Mouse (Mus musculus): ENCODE results near the gene Pde7b. TPM values are rescaled to one million over a fixed set of nuclear protein-coding genes. Genes with fewer than 3 reads are reported as not detected.

Pde7b gene
- polyA plus RNA-seq, 1 experiment from 2014 or later: 1.5 TPM

DNA sequence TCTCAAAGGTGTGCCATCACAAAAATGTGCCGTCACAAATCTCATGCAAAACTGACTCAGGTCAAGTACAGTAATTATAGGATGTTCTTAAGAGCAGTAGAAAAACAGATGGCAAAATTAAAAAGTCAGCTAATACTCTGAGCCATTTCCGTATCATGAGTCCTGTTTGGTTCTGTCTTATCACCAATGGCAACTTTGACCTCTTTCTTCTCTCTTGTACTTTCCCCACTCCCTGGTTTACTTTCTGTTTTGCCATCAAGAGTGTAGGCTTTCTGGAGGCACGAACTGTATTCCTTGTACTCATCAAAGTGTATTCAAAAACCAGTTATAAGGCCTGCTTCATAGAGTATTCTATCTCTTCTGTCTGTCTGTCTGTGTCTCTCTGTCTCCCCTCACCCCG is 211.0 kb downstream of the Pde7b start:
- ATAC-seq: no peak
- no peak overlapping the region for H3K9ac ChIP-seq (ENCODE audit: low read depth, low read length)
- no peak overlapping the region for H3K4me3 ChIP-seq (ENCODE audit: low read depth, low read length)
- no peak overlapping the region for H3K4me2 ChIP-seq (replicated peaks; ENCODE audit: low read depth)
- no peaks in the 10 kb centered on the region for H3K9me3 ChIP-seq (ENCODE audit: control insufficient read depth)
- no peaks in the 10 kb centered on the region for H3K36me3 ChIP-seq (ENCODE audit: control insufficient read depth, insufficient read depth)
- H3K4me1 ChIP-seq (replicated peaks; ENCODE audit: control insufficient read depth, insufficient read depth, low read length): no peaks in the 10 kb centered on the region
- WGBS: 67% methylated on average over 4 of the region's 4 CpGs
- no peaks in the 10 kb centered on the region for H3K27me3 ChIP-seq (replicated peaks; ENCODE audit: control insufficient read depth, insufficient read depth, low read length)
- no peak overlapping the region for H3K27ac ChIP-seq (ENCODE audit: low read depth, low read length)
- no peak for TF ChIP-seq CTCF (IDR thresholded peaks at IDR 0.05; ENCODE audit: low read depth)

DNA sequence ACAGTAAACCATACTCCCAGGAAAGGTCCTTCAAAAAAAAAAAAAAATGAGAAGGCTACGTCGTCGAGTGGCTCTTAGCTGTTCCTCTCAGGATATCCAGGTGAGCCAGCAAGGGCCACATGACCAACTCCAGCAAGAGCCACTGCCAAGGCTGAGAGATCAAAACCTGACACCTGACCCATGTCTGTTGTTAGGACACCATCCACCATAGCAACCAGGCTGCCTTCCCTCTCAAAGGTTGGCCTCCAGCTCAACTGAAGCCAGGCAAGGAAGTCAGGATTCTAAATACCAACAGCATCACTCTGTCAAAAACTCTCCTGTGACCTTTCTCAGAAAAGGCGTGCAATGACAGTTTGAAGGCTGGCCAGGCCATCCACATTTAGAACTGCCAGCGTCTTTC is 211.4 kb downstream of the Pde7b start:
- no peak overlapping the region for H3K9ac ChIP-seq (ENCODE audit: low read depth, low read length)
- H3K27ac ChIP-seq (ENCODE audit: low read depth, low read length): no peak overlapping the region
- ATAC-seq: no peak
- H3K4me3 ChIP-seq (ENCODE audit: low read depth, low read length): no peak overlapping the region
- no peaks in the 10 kb centered on the region for H3K27me3 ChIP-seq (replicated peaks; ENCODE audit: control insufficient read depth, insufficient read depth, low read length)
- WGBS: 92% methylated on average over 5 of the region's 5 CpGs
- TF ChIP-seq CTCF (IDR thresholded peaks at IDR 0.05; ENCODE audit: low read depth): no peak
- no peaks in the 10 kb centered on the region for H3K9me3 ChIP-seq (ENCODE audit: control insufficient read depth)
- no peaks in the 10 kb centered on the region for H3K4me1 ChIP-seq (replicated peaks; ENCODE audit: control insufficient read depth, insufficient read depth, low read length)
- no peaks in the 10 kb centered on the region for H3K36me3 ChIP-seq (ENCODE audit: control insufficient read depth, insufficient read depth)
- no peak overlapping the region for H3K4me2 ChIP-seq (replicated peaks; ENCODE audit: low read depth)

DNA sequence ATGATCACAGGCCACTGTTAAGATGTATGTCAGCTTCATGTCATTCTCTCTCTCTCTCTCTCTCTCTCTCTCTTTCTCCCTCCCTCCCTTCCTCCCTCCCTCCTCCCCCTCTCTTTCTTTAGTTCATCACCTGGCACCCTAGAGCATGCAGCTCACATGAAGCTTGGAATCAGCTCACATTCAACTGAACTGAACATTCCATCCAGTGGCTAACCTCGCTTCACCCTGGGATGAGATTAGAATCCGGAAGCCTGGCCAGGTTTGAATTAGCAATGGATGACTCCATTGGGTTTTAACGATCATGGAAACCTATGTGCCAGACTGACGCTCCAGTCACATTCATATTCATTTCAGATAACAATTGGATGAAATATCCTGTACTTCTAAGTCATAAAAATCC is 215.1 kb downstream of the Pde7b start:
- ATAC-seq: no peak
- Histone ChIP-seq H3K36me3 (ENCODE audit: control insufficient read depth, insufficient read depth) (no peaks in the 10 kb centered on the region), H3K27me3 (replicated peaks; ENCODE audit: control insufficient read depth, insufficient read depth, low read length) (no peaks in the 10 kb centered on the region), H3K27ac (ENCODE audit: low read depth, low read length) (no peak overlapping the region), H3K4me1 (replicated peaks; ENCODE audit: control insufficient read depth, insufficient read depth, low read length) (no peaks in the 10 kb centered on the region), H3K9me3 (ENCODE audit: control insufficient read depth) (no peaks in the 10 kb centered on the region), H3K4me2 (replicated peaks; ENCODE audit: low read depth) (no peak overlapping the region), H3K4me3 (ENCODE audit: low read depth, low read length) (no peak overlapping the region), H3K9ac (ENCODE audit: low read depth, low read length) (no peak overlapping the region)
- no peak for TF ChIP-seq CTCF (IDR thresholded peaks at IDR 0.05; ENCODE audit: low read depth)
- 90% methylated on average over 4 of the region's 4 CpGs for WGBS

DNA sequence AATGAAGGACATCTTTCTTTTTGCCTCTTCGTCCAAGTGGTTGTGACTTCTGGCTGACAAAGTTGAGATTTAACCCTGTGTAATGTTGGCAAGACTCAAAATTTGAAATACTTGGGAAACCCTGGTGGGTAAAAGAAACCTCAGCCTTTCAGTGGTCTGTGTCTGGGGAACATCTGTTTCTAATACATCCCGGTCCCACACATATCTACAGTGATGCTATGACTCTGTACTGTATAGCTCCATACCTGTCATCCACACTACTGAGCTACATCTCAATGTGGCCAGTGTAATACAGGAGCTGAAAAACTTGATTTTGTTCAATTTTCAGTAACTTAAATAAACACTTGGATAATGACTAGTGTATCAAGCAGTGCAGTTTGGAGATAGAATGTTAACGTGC is 216.4 kb downstream of the Pde7b start:
- Histone ChIP-seq H3K4me2 (replicated peaks; ENCODE audit: low read depth) (no peak overlapping the region), H3K9me3 (ENCODE audit: control insufficient read depth) (no peaks in the 10 kb centered on the region), H3K27me3 (replicated peaks; ENCODE audit: control insufficient read depth, insufficient read depth, low read length) (no peaks in the 10 kb centered on the region), H3K9ac (ENCODE audit: low read depth, low read length) (no peak overlapping the region), H3K4me3 (ENCODE audit: low read depth, low read length) (no peak overlapping the region), H3K36me3 (ENCODE audit: control insufficient read depth, insufficient read depth) (no peaks in the 10 kb centered on the region), H3K4me1 (replicated peaks; ENCODE audit: control insufficient read depth, insufficient read depth, low read length) (no peaks in the 10 kb centered on the region), H3K27ac (ENCODE audit: low read depth, low read length) (no peak overlapping the region)
- 79% methylated on average over 3 of the region's 3 CpGs for WGBS
- TF ChIP-seq CTCF (IDR thresholded peaks at IDR 0.05; ENCODE audit: low read depth): no peak
- no peak for ATAC-seq

DNA sequence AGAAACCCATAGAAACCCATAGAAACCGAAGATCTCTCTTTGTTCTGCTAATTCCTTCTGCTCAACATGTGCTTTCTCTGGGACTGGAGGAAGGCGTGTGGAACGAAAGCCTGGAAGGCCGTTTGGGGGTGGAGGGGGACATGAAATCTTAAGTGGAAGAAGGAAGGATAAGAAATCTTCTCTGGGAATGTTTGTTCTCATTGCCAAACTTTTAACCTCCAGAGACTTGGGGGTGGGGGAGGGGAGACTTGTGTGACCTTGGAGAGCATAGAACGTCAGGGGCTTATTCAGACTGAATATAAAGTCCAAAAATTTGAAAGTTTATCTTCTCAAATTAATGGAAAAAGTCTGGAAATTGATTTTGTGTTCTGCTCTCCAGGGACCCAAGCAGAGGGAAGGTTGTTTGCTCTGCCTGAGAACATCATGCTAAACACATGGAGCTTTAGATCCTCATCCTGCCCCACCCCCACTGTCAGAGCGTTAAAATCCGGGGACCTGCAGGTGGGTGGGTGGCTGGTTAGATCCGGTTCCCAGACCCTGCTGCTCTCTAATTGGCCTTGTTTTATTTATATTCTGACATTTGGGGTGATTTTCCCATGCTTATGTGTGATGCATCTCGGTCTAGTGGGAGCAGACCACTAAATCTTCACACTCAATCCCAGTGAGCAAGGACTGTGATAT is 217.0 kb downstream of the Pde7b start:
- no peak for TF ChIP-seq CTCF (IDR thresholded peaks at IDR 0.05; ENCODE audit: low read depth)
- H3K9ac ChIP-seq (ENCODE audit: low read depth, low read length): no peak overlapping the region
- no peaks in the 10 kb centered on the region for H3K36me3 ChIP-seq (ENCODE audit: control insufficient read depth, insufficient read depth)
- WGBS: 52% methylated on average over 9 of the region's 9 CpGs
- no peaks in the 10 kb centered on the region for H3K27me3 ChIP-seq (replicated peaks; ENCODE audit: control insufficient read depth, insufficient read depth, low read length)
- no peak for ATAC-seq
- no peaks in the 10 kb centered on the region for H3K4me1 ChIP-seq (replicated peaks; ENCODE audit: control insufficient read depth, insufficient read depth, low read length)
- H3K4me2 ChIP-seq (replicated peaks; ENCODE audit: low read depth): no peak overlapping the region
- H3K9me3 ChIP-seq (ENCODE audit: control insufficient read depth): no peaks in the 10 kb centered on the region
- no peak overlapping the region for H3K27ac ChIP-seq (ENCODE audit: low read depth, low read length)
- H3K4me3 ChIP-seq (ENCODE audit: low read depth, low read length): no peak overlapping the region

DNA sequence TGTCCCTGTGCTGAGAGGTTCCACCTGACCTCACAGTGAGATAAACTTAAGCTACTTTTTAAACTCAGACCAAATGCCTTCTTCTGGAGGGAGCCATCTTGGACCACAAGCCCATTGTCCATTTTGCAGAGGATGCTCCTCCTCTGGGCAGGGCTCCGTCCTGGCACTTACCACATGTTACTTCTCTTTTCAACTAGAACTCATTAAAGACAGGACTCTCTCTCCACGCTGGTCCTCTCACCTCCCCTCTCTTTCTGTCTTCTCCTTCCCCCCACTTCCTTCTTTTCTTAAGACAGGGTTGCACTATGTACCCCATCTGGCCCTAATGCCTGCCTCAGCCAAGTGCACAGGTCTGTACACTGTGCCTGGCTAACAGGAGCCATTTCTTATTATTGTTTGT is 217.8 kb downstream of the Pde7b start:
- Histone ChIP-seq H3K27ac (ENCODE audit: low read depth, low read length) (no peak overlapping the region), H3K9ac (ENCODE audit: low read depth, low read length) (no peak overlapping the region), H3K27me3 (replicated peaks; ENCODE audit: control insufficient read depth, insufficient read depth, low read length) (no peaks in the 10 kb centered on the region), H3K4me3 (ENCODE audit: low read depth, low read length) (no peak overlapping the region), H3K4me2 (replicated peaks; ENCODE audit: low read depth) (no peak overlapping the region), H3K9me3 (ENCODE audit: control insufficient read depth) (no peaks in the 10 kb centered on the region), H3K4me1 (replicated peaks; ENCODE audit: control insufficient read depth, insufficient read depth, low read length) (no peaks in the 10 kb centered on the region), H3K36me3 (ENCODE audit: control insufficient read depth, insufficient read depth) (no peaks in the 10 kb centered on the region)
- TF ChIP-seq CTCF (IDR thresholded peaks at IDR 0.05; ENCODE audit: low read depth): no peak
- WGBS: 82% methylated on average over 2 of the region's 2 CpGs
- no peak for ATAC-seq

DNA sequence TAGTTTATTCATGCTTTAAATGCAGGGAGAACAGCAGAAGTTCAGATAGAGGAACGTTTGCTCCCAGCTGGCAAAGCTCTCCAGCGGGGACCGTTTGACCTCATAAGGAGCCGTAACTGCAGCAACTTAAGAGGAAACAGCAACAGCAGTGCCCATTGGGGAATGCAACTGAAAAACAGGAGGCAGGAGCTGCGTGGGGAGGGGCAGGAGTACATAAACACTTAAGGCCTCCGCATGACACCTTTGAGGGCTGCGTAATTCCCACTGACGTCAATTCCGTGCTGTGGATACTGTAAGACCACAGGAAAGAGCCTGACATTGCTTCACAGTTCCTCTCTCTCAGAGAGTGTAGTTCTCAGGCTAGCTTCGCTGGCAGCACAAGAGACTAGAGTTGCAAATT is 219.4 kb downstream of the Pde7b start:
- Histone ChIP-seq H3K4me2 (replicated peaks; ENCODE audit: low read depth) (no peak overlapping the region), H3K27ac (ENCODE audit: low read depth, low read length) (no peak overlapping the region), H3K4me3 (ENCODE audit: low read depth, low read length) (no peak overlapping the region), H3K36me3 (ENCODE audit: control insufficient read depth, insufficient read depth) (no peaks in the 10 kb centered on the region), H3K9me3 (ENCODE audit: control insufficient read depth) (no peaks in the 10 kb centered on the region), H3K27me3 (replicated peaks; ENCODE audit: control insufficient read depth, insufficient read depth, low read length) (no peaks in the 10 kb centered on the region), H3K4me1 (replicated peaks; ENCODE audit: control insufficient read depth, insufficient read depth, low read length) (no peaks in the 10 kb centered on the region), H3K9ac (ENCODE audit: low read depth, low read length) (no peak overlapping the region)
- no peak for ATAC-seq
- WGBS: 82% methylated on average over 10 of the region's 10 CpGs
- no peak for TF ChIP-seq CTCF (IDR thresholded peaks at IDR 0.05; ENCODE audit: low read depth)

Measured in intestine, postnatal 0 days (tissue).